Mouse (Mus musculus) neural tube, embryonic 12.5 days (tissue): ENCODE measurements around the gene Umad1. TPM values are rescaled to one million over a fixed set of nuclear protein-coding genes. Genes with fewer than 3 reads are reported as not detected.

Experiments used
- ATAC-seq: fragments of 200-750 bp; cut with Nextera tagmentation; 2 replicates; pipeline ENCODE4 v1.8.0; 2017; ENCODE audit warnings: low read depth, mild to moderate bottlenecking, moderate TSS enrichment, moderate library complexity; ENCODE audit not compliant: low FRiP score
- H3K27ac ChIP-seq: fragments of 300-500 bp; sonication (generic); 2 replicates; pipeline ENCODE4 v1.5.1; 2016
- H3K27me3 ChIP-seq: fragments of 300-500 bp; sonication (generic); replicated peaks from 2 replicates; pipeline ENCODE4 v1.6.1; 2016; ENCODE audit warnings: mild to moderate bottlenecking
- H3K36me3 ChIP-seq: fragments of 300-500 bp; sonication (generic); 2 replicates; pipeline ENCODE4 v1.6.1; 2016; ENCODE audit warnings: mild to moderate bottlenecking
- H3K4me1 ChIP-seq: fragments of 300-500 bp; sonication (generic); 2 replicates; pipeline ENCODE4 v1.6.1; 2016
- H3K4me2 ChIP-seq: fragments of 300-500 bp; sonication (generic); replicated peaks from 2 replicates; pipeline ENCODE4 v1.6.1; 2016; ENCODE audit warnings: mild to moderate bottlenecking
- H3K4me3 ChIP-seq: fragments of 300-500 bp; sonication (generic); 2 replicates; pipeline ENCODE4 v1.5.1; 2016
- H3K9ac ChIP-seq: fragments of 300-500 bp; sonication (generic); 2 replicates; pipeline ENCODE4 v1.6.1; 2016; ENCODE audit warnings: mild to moderate bottlenecking
- H3K9me3 ChIP-seq: fragments of 300-500 bp; sonication (generic); 2 replicates; pipeline ENCODE4 v1.6.1; 2016; ENCODE audit warnings: mild to moderate bottlenecking
- WGBS: fragments of 180-500 bp; shearing (Covaris S2); methylation state at CpG from one replicate; pipeline ENCODE4 v1.1.7; 2016; 5-methylcytosine and 5-hydroxymethylcytosine counted together
- polyA plus RNA-seq: library from polyadenylated mRNA; unstranded; fragments of >200 nt; fragmentation: Nextera tagmentation; extraction: Ambion mirVana; gene quantifications from 2 replicates; pipeline ENCODE4 v1.2.1, GENCODE M21; 2016

The Umad1 gene
- polyA plus RNA-seq, 1 experiment from 2014 or later = 30.5 TPM

DNA sequence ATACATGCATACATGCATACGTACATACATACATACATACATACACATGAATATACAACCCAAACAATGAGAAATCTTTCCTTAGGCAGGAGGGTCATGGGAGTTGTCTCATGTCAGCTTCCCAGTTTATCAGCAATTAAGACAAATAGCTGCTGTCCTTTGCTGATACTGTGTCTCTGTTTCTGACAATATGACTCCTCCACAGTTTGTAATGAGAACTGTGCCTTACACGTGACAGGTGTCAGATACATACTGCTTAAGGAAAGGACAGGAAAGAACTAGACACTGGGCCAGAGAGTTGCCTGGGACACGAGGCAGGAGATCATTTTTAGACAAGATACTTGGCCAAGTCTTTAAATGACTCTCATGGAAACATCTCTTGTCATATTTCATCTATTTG lies 215.2 kb downstream of the Umad1 start:
- no peak overlapping the region for H3K9ac ChIP-seq
- no peak overlapping the region for H3K4me2 ChIP-seq
- H3K9me3 ChIP-seq = no peaks in the 10 kb centered on the region
- H3K36me3 ChIP-seq = no peaks in the 10 kb centered on the region
- WGBS = 83% methylated on average over 3 of the region's 3 CpGs
- no peak for ATAC-seq
- no peak overlapping the region for H3K4me3 ChIP-seq
- no peaks in the 10 kb centered on the region for H3K27me3 ChIP-seq
- H3K27ac ChIP-seq = no peak overlapping the region
- no peaks in the 10 kb centered on the region for H3K4me1 ChIP-seq

DNA sequence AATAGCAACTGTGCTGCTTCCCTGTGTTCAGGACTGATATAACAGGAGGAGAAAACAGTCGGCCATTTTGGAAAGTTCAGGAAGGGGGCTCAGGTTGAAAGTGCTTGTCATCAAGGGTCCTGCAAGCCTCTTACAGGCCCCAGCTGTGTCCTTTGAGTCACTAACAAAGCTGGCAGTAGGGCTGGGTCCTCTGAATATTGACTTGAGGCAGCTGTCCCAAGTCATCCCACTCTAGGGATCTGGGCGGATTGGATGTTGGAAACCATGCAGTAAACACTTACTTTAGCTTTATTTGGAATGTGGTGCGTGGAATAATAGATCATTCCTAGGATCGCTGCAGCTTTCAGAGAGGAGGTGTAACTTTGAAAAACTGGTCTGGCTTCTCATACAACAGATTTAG lies 215.7 kb downstream of the Umad1 start:
- no peaks in the 10 kb centered on the region for H3K27me3 ChIP-seq
- H3K36me3 ChIP-seq = no peaks in the 10 kb centered on the region
- WGBS = 92% methylated on average over 4 of the region's 4 CpGs
- H3K27ac ChIP-seq = no peak overlapping the region
- H3K4me1 ChIP-seq = no peaks in the 10 kb centered on the region
- no peak for ATAC-seq
- H3K9ac ChIP-seq = no peak overlapping the region
- no peaks in the 10 kb centered on the region for H3K9me3 ChIP-seq
- no peak overlapping the region for H3K4me2 ChIP-seq
- H3K4me3 ChIP-seq = no peak overlapping the region

DNA sequence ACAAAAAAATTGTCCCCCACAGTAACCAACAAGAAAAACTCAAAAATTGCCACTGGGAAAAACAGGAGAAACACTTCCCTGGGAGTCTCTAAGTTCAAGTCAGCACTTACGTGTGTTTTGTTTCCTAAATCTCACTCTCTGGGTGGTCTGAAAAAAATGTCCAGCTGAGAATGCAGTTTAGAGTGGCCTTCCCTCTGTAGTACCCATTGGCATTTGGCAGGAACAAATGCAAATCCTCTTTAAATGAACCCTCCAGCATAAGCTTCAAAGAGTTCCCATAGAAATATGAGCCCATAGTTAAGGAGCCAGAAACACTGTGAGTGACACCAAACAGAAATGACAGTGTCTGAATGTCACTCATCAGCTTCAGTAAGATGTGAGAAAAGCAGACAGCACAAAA lies 220.1 kb downstream of the Umad1 start:
- no peak for ATAC-seq
- no peak overlapping the region for H3K4me2 ChIP-seq
- H3K9ac ChIP-seq = no peak overlapping the region
- H3K9me3 ChIP-seq = no peaks in the 10 kb centered on the region
- 37% methylated on average over 1 of the region's 1 CpGs for WGBS
- H3K4me1 ChIP-seq = no peaks in the 10 kb centered on the region
- H3K4me3 ChIP-seq = no peak overlapping the region
- H3K27ac ChIP-seq = no peak overlapping the region
- H3K27me3 ChIP-seq = no peaks in the 10 kb centered on the region
- H3K36me3 ChIP-seq = no peaks in the 10 kb centered on the region

DNA sequence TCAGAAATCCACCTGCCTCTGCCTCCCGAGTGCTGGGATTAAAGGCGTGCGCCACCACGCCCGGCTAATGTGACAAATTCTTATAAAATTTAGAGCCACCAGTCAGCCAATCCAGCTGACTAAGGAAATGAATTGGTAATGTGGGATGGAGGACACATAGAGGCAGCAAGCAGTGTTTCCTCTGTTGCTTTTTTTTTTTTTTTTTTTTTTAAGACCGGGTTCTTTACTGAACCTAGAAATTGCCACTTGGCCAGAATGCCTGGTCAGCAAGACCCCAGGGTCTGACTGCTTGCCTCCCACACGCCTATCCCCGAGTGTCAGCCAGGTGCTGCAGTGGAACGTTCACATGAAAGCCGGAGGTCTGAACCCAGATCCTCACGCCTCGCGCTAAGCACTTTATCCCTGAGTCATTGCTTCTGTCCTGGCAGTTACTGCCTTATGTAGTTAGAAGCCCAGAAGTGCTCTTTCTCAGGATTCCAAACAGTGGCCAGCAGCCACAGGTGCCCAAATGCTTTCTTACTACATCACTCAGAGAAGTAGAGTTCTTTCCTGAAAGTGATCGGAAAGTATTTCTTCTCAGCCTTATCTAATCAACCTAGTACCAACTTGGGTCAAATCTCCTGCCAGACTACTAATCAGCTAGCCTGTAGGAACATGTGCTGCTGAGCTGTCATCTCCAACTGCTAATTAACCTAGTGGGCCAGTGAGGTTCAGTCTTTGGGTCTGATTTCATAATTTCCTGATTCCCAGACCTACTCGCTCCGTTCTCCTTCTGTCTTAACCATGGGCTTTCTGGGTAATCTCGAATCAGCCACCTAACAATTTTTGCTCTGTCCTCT lies 225.6 kb downstream of the Umad1 start:
- Histone ChIP-seq H3K36me3 (no peaks in the 10 kb centered on the region), H3K27me3 (no peaks in the 10 kb centered on the region), H3K4me1 (no peaks in the 10 kb centered on the region), H3K4me3 (no peak overlapping the region), H3K9me3 (no peaks in the 10 kb centered on the region), H3K9ac (no peak overlapping the region), H3K4me2 (no peak overlapping the region), H3K27ac (no peak overlapping the region)
- 93% methylated on average over 17 of the region's 17 CpGs for WGBS
- ATAC-seq = no peak

DNA sequence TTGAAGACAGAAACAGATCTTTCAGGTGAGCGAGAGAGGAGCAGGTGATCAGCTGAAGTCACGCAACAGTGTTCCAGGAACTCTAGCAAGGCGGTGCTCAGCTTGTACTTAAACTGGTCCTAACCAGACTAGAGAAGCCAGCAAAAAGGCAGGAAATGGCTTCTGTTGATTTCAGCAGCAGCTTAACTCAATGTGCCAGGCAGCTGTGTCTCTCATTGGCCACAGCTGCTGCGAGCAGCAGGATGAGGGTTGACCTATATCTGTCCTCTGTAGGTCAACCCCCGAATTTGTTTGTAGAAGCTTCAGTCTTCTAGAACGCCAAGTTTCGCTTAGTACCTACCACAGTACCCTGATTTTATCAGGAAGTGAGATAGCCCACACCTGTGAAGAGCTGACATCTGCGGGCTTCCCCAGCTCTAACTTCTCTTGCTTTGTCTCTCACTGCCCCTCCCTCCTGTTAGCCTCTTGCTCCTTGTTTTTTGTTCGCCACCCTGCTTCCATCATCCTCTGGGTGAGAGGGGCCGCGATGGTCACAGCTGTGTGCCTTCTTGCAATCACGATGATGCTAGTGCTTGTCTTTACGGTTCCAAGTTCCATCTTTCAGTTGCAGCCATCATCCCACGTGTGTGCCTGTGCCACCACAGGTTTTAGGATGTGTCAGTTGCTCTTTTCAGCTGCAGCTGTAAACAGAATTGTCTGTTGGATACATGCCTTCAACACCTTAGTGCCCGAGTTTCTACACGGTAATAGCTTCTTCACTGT lies 226.5 kb downstream of the Umad1 start:
- Histone ChIP-seq H3K27ac (no peak overlapping the region), H3K27me3 (no peaks in the 10 kb centered on the region), H3K9ac (no peak overlapping the region), H3K9me3 (no peaks in the 10 kb centered on the region), H3K36me3 (no peaks in the 10 kb centered on the region), H3K4me1 (no peaks in the 10 kb centered on the region), H3K4me2 (no peak overlapping the region), H3K4me3 (no peak overlapping the region)
- ATAC-seq = no peak
- WGBS = 85% methylated on average over 16 of the region's 16 CpGs

DNA sequence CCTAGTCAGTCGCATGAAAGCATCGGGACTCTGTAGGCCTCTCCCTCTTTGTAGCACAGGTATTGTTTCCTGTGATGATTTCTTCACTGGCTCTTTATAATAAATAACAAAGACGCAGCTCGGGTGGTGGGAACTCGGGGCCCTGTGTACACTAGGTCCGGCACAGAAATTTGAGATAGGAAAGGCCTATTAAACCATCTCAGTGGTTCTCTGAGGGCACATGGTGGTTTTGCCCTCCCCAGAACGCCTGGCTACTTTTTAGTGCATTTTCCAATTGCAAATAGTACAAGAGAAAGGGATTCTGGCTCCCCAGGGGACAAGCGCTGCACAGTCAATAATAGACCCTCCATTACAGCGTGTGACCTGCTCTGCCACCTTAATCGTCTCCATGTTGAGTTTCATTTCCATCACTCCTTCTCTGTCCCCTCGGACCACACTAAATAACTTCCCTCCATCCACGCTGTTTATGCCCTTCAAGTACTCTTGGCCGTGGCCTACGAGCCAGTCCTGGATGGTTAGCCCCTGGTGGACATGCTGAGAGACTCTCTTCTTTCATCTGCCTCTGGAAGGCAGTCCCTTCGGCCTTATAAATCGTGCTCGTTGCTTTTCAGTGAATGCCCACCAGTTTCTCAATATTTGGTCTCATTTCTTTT lies 227.4 kb downstream of the Umad1 start:
- H3K4me3 ChIP-seq = no peak overlapping the region
- ATAC-seq = no peak
- no peak overlapping the region for H3K9ac ChIP-seq
- H3K4me1 ChIP-seq = no peaks in the 10 kb centered on the region
- no peaks in the 10 kb centered on the region for H3K36me3 ChIP-seq
- no peak overlapping the region for H3K4me2 ChIP-seq
- no peaks in the 10 kb centered on the region for H3K9me3 ChIP-seq
- no peaks in the 10 kb centered on the region for H3K27me3 ChIP-seq
- 79% methylated on average over 17 of the region's 17 CpGs for WGBS
- H3K27ac ChIP-seq = no peak overlapping the region

DNA sequence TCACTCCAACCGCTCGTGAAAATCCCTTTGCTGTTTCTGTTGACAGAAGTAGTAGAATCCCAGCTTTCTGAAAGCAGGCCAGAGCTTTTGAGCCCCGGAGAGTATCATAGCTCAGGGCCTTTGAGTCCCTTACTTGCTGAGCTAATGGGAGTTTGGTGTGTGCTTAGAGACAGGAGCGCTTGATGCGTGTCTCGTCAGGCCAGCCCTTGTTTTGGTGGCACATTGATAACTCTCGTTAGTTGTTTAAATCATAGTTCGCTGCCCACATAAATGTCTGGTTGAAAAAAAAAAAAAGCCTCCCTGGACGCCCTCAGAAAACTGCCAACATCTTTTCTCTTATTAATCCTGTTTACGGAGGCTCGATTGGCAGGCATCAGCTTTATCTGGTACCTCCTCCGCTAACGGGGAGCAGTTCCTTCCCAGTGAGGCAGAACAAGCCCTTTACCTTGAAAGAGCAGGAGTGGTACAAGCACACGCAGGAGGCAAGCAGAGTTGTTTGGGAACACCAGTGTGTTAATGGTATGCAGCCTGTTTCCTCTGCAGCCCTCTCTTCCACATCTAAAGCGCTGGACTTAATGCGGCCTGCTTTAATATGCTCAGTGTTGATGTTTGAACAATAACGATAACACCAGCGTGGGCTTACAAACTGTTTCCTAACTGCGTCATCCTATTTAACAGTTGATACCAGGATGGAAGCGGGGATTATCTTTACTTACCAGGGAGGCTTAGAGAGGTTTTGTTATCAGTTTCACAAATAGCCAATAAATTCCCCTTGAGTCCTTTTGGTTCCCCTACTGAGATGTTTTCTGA lies 228.2 kb downstream of the Umad1 start:
- 79% methylated on average over 20 of the region's 20 CpGs for WGBS
- Histone ChIP-seq H3K27me3 (no peaks in the 10 kb centered on the region), H3K27ac (no peak overlapping the region), H3K4me2 (no peak overlapping the region), H3K36me3 (no peaks in the 10 kb centered on the region), H3K4me1 (no peaks in the 10 kb centered on the region), H3K9me3 (no peaks in the 10 kb centered on the region), H3K9ac (no peak overlapping the region), H3K4me3 (no peak overlapping the region)
- no peak for ATAC-seq

DNA sequence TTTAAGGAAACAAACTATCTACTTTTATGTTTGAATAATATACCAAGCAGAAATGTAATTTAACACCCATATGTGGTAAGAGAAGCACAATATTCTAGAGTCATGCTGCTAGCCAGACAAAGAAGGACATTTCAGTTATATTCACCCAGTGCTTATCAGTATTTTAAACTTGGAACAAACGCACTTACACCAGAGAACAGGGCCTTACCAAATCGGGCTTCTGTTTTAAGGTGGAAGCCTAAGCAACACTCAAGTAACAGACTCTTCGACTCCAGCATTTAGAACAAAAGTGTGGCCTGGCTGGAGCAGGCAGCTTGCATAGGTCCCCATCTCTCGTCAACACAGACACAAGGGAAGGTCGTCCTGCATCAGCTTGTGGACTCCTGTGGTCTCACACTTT lies 229.2 kb downstream of the Umad1 start:
- 77% methylated on average over 5 of the region's 5 CpGs for WGBS
- Histone ChIP-seq H3K27me3 (no peaks in the 10 kb centered on the region), H3K9ac (no peak overlapping the region), H3K4me3 (no peak overlapping the region), H3K4me2 (no peak overlapping the region), H3K9me3 (no peaks in the 10 kb centered on the region), H3K4me1 (no peaks in the 10 kb centered on the region), H3K27ac (no peak overlapping the region), H3K36me3 (no peaks in the 10 kb centered on the region)
- ATAC-seq = no peak

DNA sequence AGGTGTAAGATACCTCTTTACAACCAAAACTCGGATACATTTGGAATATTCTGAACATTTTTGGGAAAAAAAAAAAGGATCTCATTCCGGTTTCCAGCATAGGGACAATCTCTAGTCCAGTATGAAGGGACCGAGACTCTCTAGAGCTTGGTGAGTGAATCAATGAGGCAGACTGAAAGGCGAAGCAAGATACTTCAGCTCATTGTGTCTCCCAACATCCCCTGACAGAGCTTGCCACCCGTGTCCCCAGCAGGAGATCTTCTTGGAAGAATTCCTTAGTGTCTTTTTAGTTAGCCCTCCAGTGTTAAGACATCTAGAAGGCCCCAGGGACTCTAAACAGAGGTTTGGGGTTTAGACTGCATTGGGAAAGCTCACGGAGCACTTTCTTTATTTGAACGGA lies 230.2 kb downstream of the Umad1 start:
- 80% methylated on average over 7 of the region's 7 CpGs for WGBS
- no peaks in the 10 kb centered on the region for H3K36me3 ChIP-seq
- no peak for ATAC-seq
- no peak overlapping the region for H3K27ac ChIP-seq
- H3K27me3 ChIP-seq = no peaks in the 10 kb centered on the region
- H3K9ac ChIP-seq = no peak overlapping the region
- H3K4me2 ChIP-seq = no peak overlapping the region
- no peaks in the 10 kb centered on the region for H3K4me1 ChIP-seq
- no peak overlapping the region for H3K4me3 ChIP-seq
- H3K9me3 ChIP-seq = no peaks in the 10 kb centered on the region

DNA sequence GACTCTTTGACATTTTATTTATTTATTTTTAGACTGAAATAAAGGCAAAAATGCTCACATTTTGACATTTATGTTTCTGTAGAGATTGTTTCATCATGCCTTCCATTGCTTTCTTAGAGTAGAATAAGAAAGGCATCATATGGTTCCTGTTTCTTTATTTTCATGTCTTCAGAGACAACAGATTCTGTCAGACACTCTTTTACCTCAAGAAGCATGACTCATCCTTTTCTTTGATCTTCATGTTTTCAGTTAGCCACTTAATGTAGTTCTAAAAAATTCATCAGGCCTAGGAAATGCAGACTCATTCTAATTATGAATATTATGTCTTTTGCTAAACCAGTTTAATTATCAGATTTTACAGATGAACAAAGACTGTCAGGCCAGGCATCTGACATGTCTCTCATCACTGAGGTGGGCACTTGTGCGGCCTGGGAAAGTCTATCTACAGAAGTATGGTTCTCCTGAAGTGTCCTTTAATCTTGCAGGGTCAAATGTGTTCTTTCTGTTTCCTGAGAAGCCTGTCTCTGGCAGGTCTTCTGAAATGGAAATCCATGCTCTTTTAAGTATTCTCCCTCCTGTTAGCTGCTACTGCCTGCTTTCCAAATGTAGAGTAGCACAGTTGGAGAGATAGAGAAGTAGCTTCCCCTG lies 231.0 kb downstream of the Umad1 start:
- Histone ChIP-seq H3K4me3 (no peak overlapping the region), H3K4me1 (no peaks in the 10 kb centered on the region), H3K27ac (no peak overlapping the region), H3K27me3 (no peaks in the 10 kb centered on the region), H3K9ac (no peak overlapping the region), H3K9me3 (no peaks in the 10 kb centered on the region), H3K36me3 (no peaks in the 10 kb centered on the region), H3K4me2 (no peak overlapping the region)
- ATAC-seq = no peak
- 90% methylated on average over 1 of the region's 1 CpGs for WGBS

DNA sequence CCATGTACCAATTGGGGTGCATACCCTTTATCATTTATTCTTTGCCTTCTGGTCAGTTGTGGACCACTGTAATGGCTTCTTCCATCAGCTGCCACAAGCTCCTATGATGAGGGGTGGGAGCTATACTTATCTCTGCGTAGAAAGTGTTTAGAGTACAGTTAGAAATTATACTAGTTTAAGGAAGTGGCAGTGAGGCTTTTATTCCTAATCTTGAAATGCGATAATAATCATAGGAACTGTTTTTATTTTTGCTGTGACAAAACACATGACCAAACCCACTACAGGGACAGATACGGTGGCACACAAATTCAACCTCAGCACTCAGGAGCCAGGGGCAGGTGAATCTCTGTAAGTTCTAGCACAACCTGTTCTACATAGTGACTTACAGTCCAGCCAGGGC lies 233.2 kb downstream of the Umad1 start:
- Histone ChIP-seq H3K27ac (no peak overlapping the region), H3K27me3 (no peaks in the 10 kb centered on the region), H3K9me3 (no peaks in the 10 kb centered on the region), H3K36me3 (no peaks in the 10 kb centered on the region), H3K4me1 (no peaks in the 10 kb centered on the region), H3K4me2 (no peak overlapping the region), H3K9ac (no peak overlapping the region), H3K4me3 (no peak overlapping the region)
- 94% methylated on average over 3 of the region's 3 CpGs for WGBS
- ATAC-seq = no peak
